Mouse (Mus musculus) CH12.LX (cell line): ENCODE measurements around the gene Csk. TPM values are rescaled to one million over a fixed set of nuclear protein-coding genes. Genes with fewer than 3 reads are reported as not detected.
A peak's percentile ranks its signal among the peaks of the same experiment; 100 is the strongest.

Experiments used
- DNase-seq: peaks from one replicate; pipeline ENCODE4 v3.0.0-alpha.2; 2013; ENCODE audit errors: extremely low read depth
- H3K27ac ChIP-seq: 2 replicates; pipeline ENCODE4 v1.5.1; 2012; ENCODE audit warnings: low read depth, mild to moderate bottlenecking, control low read depth, moderate library complexity; ENCODE audit not compliant: insufficient read depth
- H3K27me3 ChIP-seq: replicated peaks from 2 replicates; pipeline ENCODE3; 2012; ENCODE audit warnings: inconsistent platforms
- H3K36me3 ChIP-seq, 2 experiments: replicated peaks in 1 of 2; 2 replicates each; pipeline versions ENCODE3 to v1.6.1; 2012; ENCODE audit warnings: inconsistent platforms in 1 of 2, low read length in 1 of 2, mild to moderate bottlenecking in 1 of 2, mixed read lengths in 1 of 2, moderate library complexity in 1 of 2; ENCODE audit not compliant: control insufficient read depth in 1 of 2, insufficient read depth in 1 of 2
- H3K4me1 ChIP-seq, 2 experiments: 2 replicates each; pipeline ENCODE4 v1.6.1; 2012; ENCODE audit warnings: inconsistent platforms in 1 of 2, moderate library complexity in 1 of 2; ENCODE audit not compliant: insufficient read depth in 2 of 2, control insufficient read depth in 1 of 2
- H3K4me2 ChIP-seq: 2 replicates; pipeline ENCODE4 v1.6.1; 2012; ENCODE audit warnings: low read depth, mild to moderate bottlenecking, control low read depth; ENCODE audit not compliant: poor library complexity, insufficient read depth, severe bottlenecking
- H3K4me3 ChIP-seq, 3 experiments: fragments of 150-350 bp in 1 of 3; sonication (generic) in 1 of 3; replicated peaks in 1 of 3; 2 replicates each; pipeline versions ENCODE3 to v1.5.1; 2011 to 2012; ENCODE audit warnings: low read depth in 2 of 3, low read length in 2 of 3, mild to moderate bottlenecking in 2 of 3, moderate library complexity in 2 of 3, control low read depth in 1 of 3, improper control_type of control experiment in 1 of 3, inconsistent platforms in 1 of 3, mixed read lengths in 1 of 3; ENCODE audit not compliant: poor library complexity in 1 of 3
- H3K79me2 ChIP-seq: replicated peaks from 2 replicates; pipeline ENCODE4 v1.6.1; 2012; ENCODE audit warnings: mild to moderate bottlenecking, moderate library complexity; ENCODE audit not compliant: control insufficient read depth, poor library complexity, insufficient read depth, severe bottlenecking; ENCODE audit errors: extremely low read depth
- H3K9ac ChIP-seq: 2 replicates; pipeline ENCODE4 v1.6.1; 2012; ENCODE audit warnings: low read depth, mild to moderate bottlenecking, control low read depth, moderate library complexity; ENCODE audit not compliant: insufficient read depth
- H3K9me3 ChIP-seq: replicated peaks from 2 replicates; pipeline ENCODE3; 2012; ENCODE audit warnings: low read length, inconsistent platforms, mixed read lengths
- BHLHE40 ChIP-seq: IDR thresholded peaks from 2 replicates; pipeline ENCODE4 v1.6.1; 2011; ENCODE audit warnings: mild to moderate bottlenecking, low read depth, low read length, improper control_type of control experiment
- CHD2 ChIP-seq: IDR thresholded peaks from 2 replicates; pipeline ENCODE4 v1.6.1; 2011; ENCODE audit warnings: low read length, improper control_type of control experiment
- CTCF ChIP-seq, 2 experiments: IDR thresholded peaks in 1 of 2; conservative IDR thresholded peaks in 1 of 2; 2 replicates each; pipeline ENCODE4 v1.5.1; 2011 to 2012; ENCODE audit warnings: low read depth in 2 of 2, low read length in 2 of 2, improper control_type of control experiment in 1 of 2, inconsistent platforms in 1 of 2, mild to moderate bottlenecking in 1 of 2, moderate library complexity in 1 of 2
- ETS1 ChIP-seq: conservative IDR thresholded peaks from 2 replicates; pipeline ENCODE4 v1.6.1; 2012; ENCODE audit warnings: low read depth, mild to moderate bottlenecking, inconsistent platforms, low read length, improper control_type of control experiment, moderate library complexity
- IRF4 ChIP-seq: IDR thresholded peaks from 2 replicates; pipeline ENCODE4 v1.6.1; 2014; ENCODE audit warnings: low read depth, mild to moderate bottlenecking, inconsistent platforms, low read length, improper control_type of control experiment
- JUN ChIP-seq: IDR thresholded peaks from 2 replicates; pipeline ENCODE4 v1.6.1; 2011; ENCODE audit warnings: low read depth, mild to moderate bottlenecking, low read length, improper control_type of control experiment, moderate library complexity; ENCODE audit not compliant: insufficient read depth
- MAZ ChIP-seq: IDR thresholded peaks from 2 replicates; pipeline ENCODE4 v1.6.1; 2012; ENCODE audit warnings: low read depth, mild to moderate bottlenecking, inconsistent platforms, low read length, improper control_type of control experiment, moderate library complexity
- MXI1 ChIP-seq: IDR thresholded peaks from 2 replicates; pipeline ENCODE4 v1.6.1; 2011; ENCODE audit warnings: mild to moderate bottlenecking, low read depth, low read length, improper control_type of control experiment
- MYC ChIP-seq: IDR thresholded peaks from 2 replicates; pipeline ENCODE4 v1.6.1; 2011; ENCODE audit warnings: low read depth, mild to moderate bottlenecking, improper control_type of control experiment, low read length
- PAX5 ChIP-seq: IDR thresholded peaks from 2 replicates; pipeline ENCODE4 v1.6.1; 2012; ENCODE audit warnings: low read length, inconsistent platforms, mixed read lengths
- POLR2AphosphoS2 ChIP-seq: IDR thresholded peaks from 2 replicates; pipeline ENCODE4 v1.6.1; 2011; ENCODE audit warnings: low read depth, low read length, improper control_type of control experiment
- TBP ChIP-seq: conservative IDR thresholded peaks from 2 replicates; pipeline ENCODE4 v1.6.1; 2011; ENCODE audit warnings: low read depth, low read length, improper control_type of control experiment
- USF1 ChIP-seq: IDR thresholded peaks from 2 replicates; pipeline ENCODE4 v1.6.1; 2014; ENCODE audit warnings: low read depth, mild to moderate bottlenecking, inconsistent platforms, low read length, improper control_type of control experiment
- ZMIZ1 ChIP-seq: IDR thresholded peaks from 2 replicates; pipeline ENCODE4 v1.6.1; 2012; ENCODE audit warnings: low read depth, mild to moderate bottlenecking, inconsistent platforms, low read length, improper control_type of control experiment
- dilution Hi-C: fragments of 300-500 bp; cut with MboI; formaldehyde crosslinking; loops from 2 replicates; pipeline ENCODE4 v1.14.3; 2020; ENCODE audit warnings: low sequenced_read_pairs; ENCODE audit not compliant: extremely low pct_unique_long_range_greater_than_20kb, extremely low pct_ligation_motif_present
- in situ Hi-C: fragments of 300-500 bp; cut with MboI; formaldehyde crosslinking; loops from 3 replicates; pipeline ENCODE4 v1.14.3; 2019; ENCODE audit warnings: low sequenced_read_pairs, low pct_ligation_motif_present, low pct_unique_long_range_greater_than_20kb, mixed read lengths
- polyA plus RNA-seq: library from polyadenylated mRNA; unstranded; fragments of >175 nt; gene quantifications from 2 replicates; pipeline ENCODE4 v1.2.1, GENCODE M21; 2012; ENCODE audit warnings: low read depth; ENCODE audit not compliant: insufficient read length
- total RNA-seq, 2 experiments: library from RNA; depleted of rRNA; stranded (reverse); fragments of 300-350 nt in 1 of 2; fragments of >200 nt in 1 of 2; gene quantifications; 2 replicates each; pipeline ENCODE4 v1.2.3; 2012 to 2014

Gene Csk
- total and polyA plus RNA-seq, 3 experiments = 111 to 153 (median 111) TPM

GRCm38 (mm10) chr9:57641775-57642550 lies 11.5 kb downstream of the Csk start:
- TF ChIP-seq ETS1 (peak; percentile 40; the same call in 1 of the 2 replicates), MAZ (0 out of 2 replicates have a peak, but pooled peaks have one; percentile 49), ZMIZ1 (no peak), CHD2 (no peak), BHLHE40 (peak; percentile 47; the same call in 1 of the 2 replicates), MYC (0 out of 2 replicates have a peak, but pooled peaks have one; percentile 38), MXI1 (peak; percentile 67), IRF4 (no peak)
- Histone ChIP-seq H3K79me2 (peaks cover 73% of the 10 kb centered on the region), H3K27me3 (no peaks in the 10 kb centered on the region), H3K9ac (peak overlapping the region; percentile 92; the same call in 1 of the 2 replicates), H3K4me2 (peak overlapping the region; percentile 79), H3K9me3 (no peaks in the 10 kb centered on the region), H3K27ac (peak overlapping the region; percentile 96), H3K36me3 (peaks cover 3 to 19% of the 10 kb centered on the region in 2 experiments), H3K4me1 (peaks cover 31 to 69% of the 10 kb centered on the region in 2 experiments), H3K4me3 (peak overlapping the region; percentile 16 to 90 (median 86))
- dilution Hi-C loops (no loop called here), in situ Hi-C loops (no loop called here)
- DNase-seq = no peak

- no peak for DNase-seq
- Histone ChIP-seq H3K4me3 (no peak overlapping the region), H3K9ac (0 out of 2 replicates have a peak overlapping the region, but pooled peaks have one; percentile 7)
- no peak for TF ChIP-seq TBP
- no peak for TF ChIP-seq POLR2AphosphoS2
- TF ChIP-seq MAZ = no peak
- no peak for TF ChIP-seq PAX5
- no peak for TF ChIP-seq CTCF (conservative IDR thresholded peaks at IDR 0.05 in 1 of 2, IDR thresholded peaks at IDR 0.05 in 1 of 2; ENCODE audit: low read depth in 2 of 2, low read length in 2 of 2)
- no peak for TF ChIP-seq JUN
- no peak for TF ChIP-seq IRF4
- no peak for TF ChIP-seq MXI1
- TF ChIP-seq USF1 = no peak
- TF ChIP-seq, all 38 proteins: peak for 0
- Histone ChIP-seq H3K4me1 (peaks cover 31 to 69% of the 10 kb centered on the region in 2 experiments), H3K4me2 (peak overlapping the region; percentile 79), H3K27me3 (no peaks in the 10 kb centered on the region), H3K79me2 (peaks cover 81% of the 10 kb centered on the region), H3K27ac (peak overlapping the region; percentile 96), H3K9me3 (no peaks in the 10 kb centered on the region), H3K36me3 (peaks cover 3 to 24% of the 10 kb centered on the region in 2 experiments)
- dilution Hi-C loops (no loop called here), in situ Hi-C loops (no loop called here)
These were observed 12.4 kb downstream of the Csk start for GRCm38 (mm10) chr9:57641022-57641421.
